Mouse (Mus musculus) right cerebral cortex, postnatal 4 days (tissue): ENCODE measurements around the gene Xlr5b.
"Not testable (repeated sequence)": the region's sequence is repeated elsewhere in the genome, so short reads cannot be mapped to it uniquely, and the experiment has no call there.

Source experiments
- DNase-seq: peaks from one replicate; pipeline ENCODE4 v3.0.0-alpha.2; 2022

Xlr5b gene

GRCm38 (mm10) chrX:73148496-73148895 lies at the start of gene Xlr5b:
Gene Xlr5b (plus strand): TSS chrX:73148796.
- not testable (repeated sequence) for DNase-seq

- not testable (repeated sequence) for DNase-seq
Observed at GRCm38 (mm10) chrX:73116747-73117146, 31.8 kb upstream of the Xlr5b start, which contains the start of gene Gm14685. Gene Gm14685 (plus strand): TSS chrX:73117047.

- DNase-seq = not testable (repeated sequence)
Observed at GRCm38 (mm10) chrX:73122859-73123829, 25.5 kb upstream of the Xlr5b start.

- DNase-seq = not testable (repeated sequence)
Observed at GRCm38 (mm10) chrX:73143218-73143618, 5.4 kb upstream of the Xlr5b start.

- not testable (repeated sequence) for DNase-seq
Observed at GRCm38 (mm10) chrX:73149350-73149749, 754 bp downstream of the Xlr5b start, which contains the start of gene DXBay18. Gene DXBay18 (minus strand): TSS chrX:73149450.

GRCm38 (mm10) chrX:73176889-73177288 lies 28.3 kb downstream of the Xlr5b start, which contains the start of gene Spin2d:
Gene Spin2d (minus strand): TSS chrX:73176989.
- DNase-seq = not testable (repeated sequence)

GRCm38 (mm10) chrX:73191934-73192333 lies 43.3 kb downstream of the Xlr5b start, which contains the start of gene Xlr3b:
Gene Xlr3b (plus strand): TSS chrX:73192207.
- DNase-seq = peak; percentile 3
